Comparison of ENCODE assay signal across 13 mouse cellular contexts in the genomic region with DNA sequence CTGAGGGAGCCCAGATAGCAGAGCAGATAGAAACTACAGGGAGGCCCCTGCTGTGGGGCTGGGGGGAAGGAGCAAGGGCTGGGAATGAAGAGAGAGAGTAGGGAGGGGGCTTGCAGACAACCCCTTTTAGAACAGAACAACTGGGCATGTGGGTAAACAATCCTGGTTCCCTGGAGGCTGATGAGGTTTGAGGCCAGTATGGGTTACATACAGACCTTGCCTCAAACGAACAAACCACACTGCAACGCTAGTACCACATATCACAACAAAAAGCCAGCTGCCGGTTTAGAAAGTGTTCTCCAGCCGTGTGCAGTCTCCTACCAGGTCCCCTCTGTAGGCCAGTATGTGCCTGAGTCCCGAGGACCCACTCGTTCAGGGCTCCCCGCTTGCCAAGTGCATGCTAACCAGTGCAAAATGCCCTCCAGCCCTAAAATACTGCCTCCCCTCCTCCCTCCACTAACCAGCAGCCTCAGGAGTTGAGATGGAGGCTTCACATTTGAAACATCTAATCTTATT. TPM values are rescaled to one million over a fixed set of nuclear protein-coding genes. Genes with fewer than 3 reads are reported as not detected.
DNase-seq lines count a peak whose midpoint lies in the region; ATAC-seq and TF ChIP-seq lines count a peak whose summit lies in the region.
"Had no signal": no experiment of that assay in that cellular context is flagged by ENCODE, and none has a peak within 500 bp of the region (broad histone marks: within the 10 kb centered on the region; RNA-seq: fewer than 3 reads in every experiment).

No protein-coding gene starts in this region.

- TF ChIP-seq CTCF in heart, postnatal 0 days (IDR thresholded peaks at IDR 0.05; ENCODE audit: low read depth) = no peak

- H3K9ac ChIP-seq in heart, postnatal 0 days (replicated peaks; ENCODE audit: low read depth, low read length) = no peak overlapping the region
- no peak overlapping the region for H3K9ac ChIP-seq in midbrain, embryonic 12.5 days (replicated peaks)
- no peak overlapping the region for H3K9ac ChIP-seq in midbrain, embryonic 14.5 days (replicated peaks; ENCODE audit: low read length)
- no peak overlapping the region for H3K9ac ChIP-seq in hindbrain, embryonic 11.5 days (ENCODE audit: low read depth, low read length)
- no peak overlapping the region for H3K9ac ChIP-seq in neural tube, embryonic 14.5 days (replicated peaks; ENCODE audit: low read depth, low read length)
- H3K9ac ChIP-seq: lung, embryonic 15.5 days had no signal

- TF ChIP-seq EP300 in heart, postnatal 0 days (IDR thresholded peaks at IDR 0.05; ENCODE audit: low read depth) = no peak

- H3K27ac ChIP-seq in heart, postnatal 0 days (ENCODE audit: low read depth) = peak overlapping the region; percentile 59; the same call in 1 of the 2 replicates
- H3K27ac ChIP-seq in midbrain, embryonic 12.5 days (replicated peaks) = no peak overlapping the region
- H3K27ac ChIP-seq in midbrain, embryonic 14.5 days (replicated peaks; ENCODE audit: low read depth, low read length) = no peak overlapping the region; the same call in 1 of the 2 replicates
- H3K27ac ChIP-seq in hindbrain, embryonic 11.5 days (ENCODE audit: low read depth, low read length) = no peak overlapping the region; the same call in 1 of the 2 replicates
- H3K27ac ChIP-seq in neural tube, embryonic 14.5 days (ENCODE audit: low read depth, low read length) = no peak overlapping the region
- H3K27ac ChIP-seq: lung, embryonic 15.5 days had no signal

- no peak overlapping the region for H3K4me2 ChIP-seq in heart, postnatal 0 days (ENCODE audit: low read depth, low read length)
- H3K4me2 ChIP-seq in midbrain, embryonic 12.5 days (replicated peaks) = no peak overlapping the region
- no peak overlapping the region for H3K4me2 ChIP-seq in midbrain, embryonic 14.5 days (ENCODE audit: low read length)
- H3K4me2 ChIP-seq in hindbrain, embryonic 11.5 days (replicated peaks; ENCODE audit: low read depth, low read length) = no peak overlapping the region
- H3K4me2 ChIP-seq in neural tube, embryonic 14.5 days (ENCODE audit: low read depth, low read length) = no peak overlapping the region
- H3K4me2 ChIP-seq: lung, embryonic 15.5 days had no signal

- H3K27me3 ChIP-seq in heart, postnatal 0 days (ENCODE audit: control insufficient read depth, insufficient read depth, low read length) = no peaks in the 10 kb centered on the region
- H3K27me3 ChIP-seq in midbrain, embryonic 12.5 days = no peaks in the 10 kb centered on the region
- no peaks in the 10 kb centered on the region for H3K27me3 ChIP-seq in midbrain, embryonic 14.5 days (ENCODE audit: control insufficient read depth, insufficient read depth, low read length)
- H3K27me3 ChIP-seq in hindbrain, embryonic 11.5 days (ENCODE audit: control insufficient read depth, insufficient read depth, low read length) = no peaks in the 10 kb centered on the region
- no peaks in the 10 kb centered on the region for H3K27me3 ChIP-seq in neural tube, embryonic 14.5 days (ENCODE audit: control insufficient read depth, insufficient read depth, low read length)
- H3K27me3 ChIP-seq: CH12.LX; lung, embryonic 15.5 days had no signal

- no peaks in the 10 kb centered on the region for H3K36me3 ChIP-seq in heart, postnatal 0 days (replicated peaks; ENCODE audit: control insufficient read depth, insufficient read depth, low read length)
- H3K36me3 ChIP-seq in midbrain, embryonic 12.5 days = no peaks in the 10 kb centered on the region
- H3K36me3 ChIP-seq in midbrain, embryonic 14.5 days (ENCODE audit: control insufficient read depth, insufficient read depth, low read length) = no peaks in the 10 kb centered on the region
- H3K36me3 ChIP-seq in hindbrain, embryonic 11.5 days (ENCODE audit: control insufficient read depth, insufficient read depth, low read length) = no peaks in the 10 kb centered on the region
- H3K36me3 ChIP-seq in neural tube, embryonic 14.5 days (ENCODE audit: control insufficient read depth, insufficient read depth, low read length) = no peaks in the 10 kb centered on the region
- H3K36me3 ChIP-seq: lung, embryonic 15.5 days had no signal

- no peak for ATAC-seq in heart, postnatal 0 days (ENCODE audit: insufficient read depth, low read depth)
- peak; percentile 19; the same call in 1 of the 2 replicates for ATAC-seq in midbrain, embryonic 12.5 days (ENCODE audit: low FRiP score, low read depth)
- no peak for ATAC-seq in midbrain, embryonic 14.5 days (ENCODE audit: low FRiP score, low TSS enrichment)
- ATAC-seq in hindbrain, embryonic 11.5 days (ENCODE audit: low FRiP score) = no peak
- ATAC-seq in neural tube, embryonic 14.5 days (ENCODE audit: low read depth) = peak; percentile 32; the same call in 1 of the 2 replicates

- no peaks in the 10 kb centered on the region for H3K9me3 ChIP-seq in heart, postnatal 0 days (replicated peaks; ENCODE audit: control insufficient read depth, low read length)
- H3K9me3 ChIP-seq in midbrain, embryonic 12.5 days = no peaks in the 10 kb centered on the region
- no peaks in the 10 kb centered on the region for H3K9me3 ChIP-seq in midbrain, embryonic 14.5 days (ENCODE audit: control insufficient read depth, low read length)
- H3K9me3 ChIP-seq in hindbrain, embryonic 11.5 days (ENCODE audit: control insufficient read depth, low read length) = no peaks in the 10 kb centered on the region
- H3K9me3 ChIP-seq in neural tube, embryonic 14.5 days (ENCODE audit: control insufficient read depth, low read length) = no peaks in the 10 kb centered on the region
- H3K9me3 ChIP-seq: lung, embryonic 15.5 days had no signal

- peaks cover 15% of the 10 kb centered on the region for H3K4me1 ChIP-seq in heart, postnatal 0 days (ENCODE audit: control insufficient read depth, insufficient read depth)
- peaks cover 13% of the 10 kb centered on the region for H3K4me1 ChIP-seq in midbrain, embryonic 12.5 days
- H3K4me1 ChIP-seq in midbrain, embryonic 14.5 days (ENCODE audit: control insufficient read depth, insufficient read depth, low read length) = peaks cover 10% of the 10 kb centered on the region; the same call in 1 of the 2 replicates
- H3K4me1 ChIP-seq in hindbrain, embryonic 11.5 days (replicated peaks; ENCODE audit: control insufficient read depth, insufficient read depth, low read length) = peaks cover 12% of the 10 kb centered on the region; the same call in 1 of the 2 replicates
- peaks cover 6% of the 10 kb centered on the region; the same call in 1 of the 2 replicates for H3K4me1 ChIP-seq in neural tube, embryonic 14.5 days (ENCODE audit: control insufficient read depth, insufficient read depth, low read length)

- WGBS in heart, postnatal 0 days = 24% methylated on average over 7 of the region's 7 CpGs
- WGBS in midbrain, embryonic 12.5 days = 40% methylated on average over 7 of the region's 7 CpGs
- 39% methylated on average over 7 of the region's 7 CpGs for WGBS in midbrain, embryonic 14.5 days
- 46% methylated on average over 7 of the region's 7 CpGs for WGBS in hindbrain, embryonic 11.5 days
- WGBS in neural tube, embryonic 14.5 days = 25% methylated on average over 7 of the region's 7 CpGs

- H3K4me3 ChIP-seq in heart, postnatal 0 days (ENCODE audit: low read depth, low read length) = no peak overlapping the region
- H3K4me3 ChIP-seq in midbrain, embryonic 12.5 days = no peak overlapping the region
- H3K4me3 ChIP-seq in midbrain, embryonic 14.5 days (replicated peaks; ENCODE audit: low read depth, low read length) = no peak overlapping the region
- no peak overlapping the region for H3K4me3 ChIP-seq in hindbrain, embryonic 11.5 days (ENCODE audit: low read depth, low read length)
- H3K4me3 ChIP-seq in neural tube, embryonic 14.5 days (ENCODE audit: low read depth, low read length) = no peak overlapping the region
- H3K4me3 ChIP-seq: lung, embryonic 15.5 days; myocyte had no signal

- DNase-seq in heart, postnatal 0 days (ENCODE audit: low spot score) = no peak
- DNase-seq in heart, adult 9 months (ENCODE audit: low spot score in 2 of 2) = no peak
- DNase-seq in midbrain, embryonic 14.5 days = no peak
- peak; percentile 19 for DNase-seq in hindbrain, embryonic 11.5 days (ENCODE audit: low spot score)
- DNase-seq in ovary, postnatal 14 days (ENCODE audit: low spot score) = no peak
- DNase-seq: cerebellum, adult 9-11 months; gastrocnemius, postnatal 10 days; kidney, adult 2 months had no signal

RNA-seq across cellular contexts. Expression of a gene that starts 32.6 kb away (rescaled TPM):
- total RNA-seq in heart, postnatal 0 days (2014; rRNA removed; ENCODE audit: low replicate concordance) = 53.3 and 80.1 TPM in 2 replicates
- 47.1 and 48.4 TPM in 2 replicates for polyA plus RNA-seq in heart, postnatal 0 days (2015; fragmentation: Nextera tagmentation; extraction: Ambion mirVana)
- polyA plus RNA-seq in midbrain, embryonic 12.5 days (2016; fragmentation: Nextera tagmentation; extraction: Ambion mirVana) = 67.0 and 69.3 TPM in 2 replicates
- polyA plus RNA-seq in midbrain, embryonic 14.5 days (2014; fragmentation: Nextera tagmentation; extraction: Ambion mirVana) = 58.5 and 71.4 TPM in 2 replicates
- 85.1 and 91.5 TPM in 2 replicates for polyA plus RNA-seq in hindbrain, embryonic 11.5 days (2014; fragmentation: Nextera tagmentation; extraction: Ambion mirVana)
- polyA plus RNA-seq in neural tube, embryonic 14.5 days (2014; fragmentation: Nextera tagmentation; extraction: Ambion mirVana) = 69.1 and 69.7 TPM in 2 replicates

Comparison
In these comparisons a context has a peak if more than half of its experiments do, and no peak if none do; other contexts are left out.
1. ATAC-seq: peak in midbrain, embryonic 12.5 days (single experiment) and neural tube, embryonic 14.5 days (single experiment); none in heart, postnatal 0 days (single experiment), midbrain, embryonic 14.5 days (single experiment) and hindbrain, embryonic 11.5 days (single experiment).